Mouse (Mus musculus): ENCODE data around the gene Setd1a. TPM values are rescaled to one million over a fixed set of nuclear protein-coding genes. Genes with fewer than 3 reads are reported as not detected.
A peak's percentile ranks its signal among the peaks of the same experiment; 100 is the strongest.

Setd1a gene
- total RNA-seq, 4 experiments from 2014 or later, result 15.4 to 23.1 (median 17.9) TPM

- no peak for DNase-seq (ENCODE audit: low spot score)
Measured at GRCm38 (mm10) chr7:127799738-127800137, 23.3 kb downstream of the Setd1a start.

GRCm38 (mm10) chr7:127800435-127801009, 24.1 kb downstream of the Setd1a start, which contains the start of gene Hsd3b7:
TSS of gene Hsd3b7 (plus strand) at chr7:127800604.
- DNase-seq (ENCODE audit: low spot score), result peak; percentile 94

GRCm38 (mm10) chr7:127801010-127801621, 24.6 kb downstream of the Setd1a start:
- no peak for DNase-seq (ENCODE audit: low spot score)

- DNase-seq (ENCODE audit: low spot score), result no peak
Measured at GRCm38 (mm10) chr7:127802313-127802712, 25.8 kb downstream of the Setd1a start.

- no peak for DNase-seq (ENCODE audit: low spot score)
Measured at GRCm38 (mm10) chr7:127808821-127809220, 32.4 kb downstream of the Setd1a start.

- no peak for DNase-seq (ENCODE audit: low spot score)
Measured at GRCm38 (mm10) chr7:127809846-127810245, 33.4 kb downstream of the Setd1a start.

- DNase-seq (ENCODE audit: low spot score), result no peak
Measured at GRCm38 (mm10) chr7:127810650-127811049, 34.2 kb downstream of the Setd1a start.

- DNase-seq (ENCODE audit: low spot score), result no peak
Measured at GRCm38 (mm10) chr7:127811240-127811639, 34.8 kb downstream of the Setd1a start.

- no peak for DNase-seq (ENCODE audit: low spot score)
Measured at GRCm38 (mm10) chr7:127812292-127812691, 35.8 kb downstream of the Setd1a start.

GRCm38 (mm10) chr7:127813821-127814220, 37.4 kb downstream of the Setd1a start:
- DNase-seq (ENCODE audit: low spot score), result peak; percentile 36

- DNase-seq (ENCODE audit: low spot score), result peak; percentile 86
Measured at GRCm38 (mm10) chr7:127814241-127814921, 37.9 kb downstream of the Setd1a start.

- DNase-seq (ENCODE audit: low spot score), result no peak
Measured at GRCm38 (mm10) chr7:127815116-127815665, 38.7 kb downstream of the Setd1a start.

GRCm38 (mm10) chr7:127815954-127816821, 39.7 kb downstream of the Setd1a start:
- peak; percentile 53 for DNase-seq (ENCODE audit: low spot score)

GRCm38 (mm10) chr7:127817053-127817452, 40.6 kb downstream of the Setd1a start:
- DNase-seq (ENCODE audit: low spot score), result no peak

- DNase-seq (ENCODE audit: low spot score), result no peak
Measured at GRCm38 (mm10) chr7:127817776-127818175, 41.3 kb downstream of the Setd1a start.

GRCm38 (mm10) chr7:127820836-127821509, 44.5 kb downstream of the Setd1a start:
- no peak for DNase-seq (ENCODE audit: low spot score)

- no peak for DNase-seq (ENCODE audit: low spot score)
Measured at GRCm38 (mm10) chr7:127822494-127822893, 46.0 kb downstream of the Setd1a start.

- no peak for DNase-seq (ENCODE audit: low spot score)
Measured at GRCm38 (mm10) chr7:127823236-127824171, 47.0 kb downstream of the Setd1a start.

GRCm38 (mm10) chr7:127824176-127824871, 47.9 kb downstream of the Setd1a start, which contains the start of the genes Stx4a and Stx1b:
TSS of gene Stx4a (plus strand) at chr7:127824294.
TSS of gene Stx1b (minus strand) at chr7:127824549.
- no peak for DNase-seq (ENCODE audit: low spot score)

All from heart, adult 8-10 months (tissue).